Mouse (Mus musculus) T-helper 17 cell (primary cell): ENCODE measurements around the gene Sp6.

Experiments used
- in situ Hi-C, 2 experiments: fragments of 300-600 bp; cut with MboI, MseI; formaldehyde crosslinking; loops; 1 replicate in 1 of 2; 2 replicates in 1 of 2; pipeline ENCODE4 v1.15.1; 2025; ENCODE audit warnings: high pct_unique_total_duplicates in 2 of 2

Gene Sp6

DNA sequence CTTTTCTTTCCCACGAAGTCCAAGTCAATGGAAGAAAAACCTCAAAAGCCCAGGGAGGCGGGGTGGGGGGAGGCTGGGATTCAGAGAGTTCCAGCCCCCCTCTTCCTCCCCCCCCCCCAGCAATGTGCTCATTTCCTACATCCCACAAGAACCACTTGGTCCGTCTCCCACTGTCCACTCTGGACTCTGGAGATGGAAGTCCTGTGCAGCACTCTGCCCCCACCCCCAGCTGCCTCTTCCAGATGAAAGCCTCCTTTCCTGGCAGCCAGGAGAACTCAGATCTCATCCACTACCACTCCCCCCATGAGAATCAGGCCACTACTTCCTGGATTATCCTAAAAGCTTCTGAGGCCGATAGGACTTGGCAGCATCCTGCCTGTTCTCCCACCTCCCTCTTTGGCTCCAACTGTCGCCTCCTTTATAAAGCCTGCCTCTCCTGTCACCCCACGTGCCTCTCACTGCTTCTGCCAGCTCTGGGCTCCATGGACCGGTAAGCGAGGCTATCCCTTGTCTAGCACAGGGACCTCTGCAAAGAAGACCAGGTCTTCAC lies at the start of gene Sp6:
Gene Sp6, plus strand, starts transcription at position 274 of the 550 bp plus-strand sequence.
- in situ Hi-C loops = loop anchor here in 1 of 2 experiments (25.0 kb wide), 1 partner anchor 1574 kb away; the partner anchor contains the start of genes Lrrc3c and Ormdl3

DNA sequence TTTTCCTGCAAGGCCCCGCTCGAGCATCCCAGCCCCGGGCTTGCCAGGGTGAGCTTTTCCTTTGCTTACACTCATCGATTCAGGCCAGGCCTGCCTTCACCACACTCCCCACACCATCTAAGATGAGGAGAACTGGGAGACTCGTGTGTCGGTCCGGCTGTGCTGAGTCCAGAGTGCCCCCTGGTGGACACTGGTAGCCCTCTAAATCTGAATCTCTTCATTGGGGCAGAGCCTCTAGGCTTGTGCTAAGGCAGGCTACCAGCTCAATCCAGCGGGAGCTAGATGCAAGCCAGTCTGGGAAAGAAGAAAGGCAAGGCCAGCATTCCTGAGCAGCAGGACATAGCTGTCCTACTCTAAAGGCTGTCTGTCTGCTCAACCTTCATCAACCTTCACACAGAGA lies 49.6 kb upstream of the Sp6 start:
- in situ Hi-C loops = no loop called here

DNA sequence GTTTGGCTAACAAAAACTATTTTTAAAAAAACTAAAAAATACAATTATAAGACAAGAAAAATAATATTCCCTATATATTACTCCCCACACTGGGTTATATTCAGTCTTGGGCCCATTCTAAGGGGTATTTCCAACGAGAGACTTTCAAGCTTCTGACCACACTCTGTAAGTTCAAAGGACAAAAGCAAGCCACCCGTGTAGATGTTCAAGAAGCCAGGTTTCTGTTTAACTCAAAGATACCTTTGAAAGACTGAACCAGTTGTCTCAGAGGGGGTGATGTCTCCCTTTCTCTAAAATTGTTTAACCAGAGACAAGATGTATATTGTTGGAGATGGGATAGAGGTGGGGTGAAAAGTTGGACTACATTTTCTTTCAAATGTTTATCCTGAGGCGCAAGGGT lies 47.0 kb upstream of the Sp6 start:
- in situ Hi-C loops = no loop called here

DNA sequence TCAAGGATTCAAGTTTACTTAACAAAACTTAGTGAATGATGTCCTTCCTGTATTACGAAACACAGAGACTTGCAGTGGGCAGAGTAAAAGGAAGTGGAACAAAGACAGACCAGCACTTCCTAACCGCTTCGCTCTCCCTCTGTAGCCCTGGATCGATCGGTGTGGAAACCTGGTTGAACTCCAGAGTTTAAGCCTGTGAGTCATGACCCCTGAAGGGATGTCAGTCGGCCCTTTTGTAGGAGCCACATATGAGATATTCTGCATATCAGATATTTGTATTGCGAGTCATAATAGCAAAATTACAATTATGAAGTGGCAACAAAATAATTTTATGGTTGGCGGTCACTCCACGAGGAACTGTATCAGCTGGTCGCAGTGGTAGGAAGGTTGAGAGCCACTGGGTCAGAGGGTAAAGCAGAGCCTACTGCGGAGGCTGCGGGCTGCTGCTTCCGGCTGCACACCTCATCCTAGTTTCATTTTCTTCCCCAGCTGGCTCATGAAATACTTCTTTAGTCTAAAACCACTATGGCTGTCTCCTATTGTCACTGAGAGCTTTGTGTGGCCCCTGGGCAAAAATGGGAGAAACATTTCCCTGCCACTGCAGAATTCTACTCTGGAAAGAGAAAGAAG lies 46.2 kb upstream of the Sp6 start:
- in situ Hi-C loops = no loop called here

DNA sequence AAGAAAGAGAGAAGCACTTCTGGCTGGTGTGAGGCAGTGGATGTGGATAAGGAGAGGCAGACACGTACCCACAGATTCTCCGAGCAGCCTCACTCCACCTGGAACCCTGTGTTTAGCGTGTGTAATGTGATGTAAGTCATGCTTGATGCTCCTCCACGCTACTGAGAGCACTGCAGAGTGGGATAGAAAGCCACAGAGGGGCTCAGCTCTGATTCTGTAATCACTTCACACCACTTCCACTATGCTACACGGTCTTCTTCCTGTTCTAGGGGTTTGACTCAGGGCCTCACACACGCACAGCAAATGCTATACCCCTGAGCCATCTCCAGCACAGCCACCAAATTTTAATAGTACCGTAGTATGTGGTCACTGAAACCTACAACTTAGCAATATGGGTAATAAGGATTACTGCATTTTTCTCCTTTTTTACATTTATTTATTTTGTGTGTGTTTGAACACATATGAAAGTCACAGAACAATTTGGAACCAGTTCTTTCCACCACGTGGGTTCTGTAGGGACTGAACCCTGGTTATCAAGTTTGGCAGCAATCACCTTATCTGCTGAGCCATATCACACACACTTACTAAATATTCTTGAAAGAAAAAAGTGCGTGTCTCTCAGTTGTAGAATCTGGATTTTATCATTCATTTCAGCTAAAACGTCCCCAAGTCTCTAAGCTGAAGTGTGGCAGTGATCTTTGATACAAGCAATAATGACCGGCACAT lies 45.5 kb upstream of the Sp6 start:
- in situ Hi-C loops = no loop called here

DNA sequence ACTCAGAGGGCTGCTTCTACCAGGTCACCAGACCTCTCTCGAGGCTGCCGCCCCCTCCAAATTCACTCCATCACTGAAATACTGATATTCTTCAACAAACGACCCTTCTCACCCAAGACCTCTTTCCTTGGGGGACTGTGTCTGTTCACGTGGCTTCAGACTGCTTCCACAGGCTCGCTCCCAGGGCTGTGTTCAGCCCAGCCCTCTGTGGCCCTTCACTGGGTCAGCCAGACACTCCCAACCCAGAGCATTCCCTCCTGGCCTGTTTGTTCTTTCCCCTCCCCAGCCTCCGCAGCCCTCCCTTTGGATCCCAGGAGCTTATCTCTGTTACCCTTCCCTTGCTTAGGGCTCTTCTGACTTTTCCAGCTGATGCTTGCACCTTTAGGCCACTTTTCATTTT lies 44.7 kb upstream of the Sp6 start:
- in situ Hi-C loops = no loop called here

DNA sequence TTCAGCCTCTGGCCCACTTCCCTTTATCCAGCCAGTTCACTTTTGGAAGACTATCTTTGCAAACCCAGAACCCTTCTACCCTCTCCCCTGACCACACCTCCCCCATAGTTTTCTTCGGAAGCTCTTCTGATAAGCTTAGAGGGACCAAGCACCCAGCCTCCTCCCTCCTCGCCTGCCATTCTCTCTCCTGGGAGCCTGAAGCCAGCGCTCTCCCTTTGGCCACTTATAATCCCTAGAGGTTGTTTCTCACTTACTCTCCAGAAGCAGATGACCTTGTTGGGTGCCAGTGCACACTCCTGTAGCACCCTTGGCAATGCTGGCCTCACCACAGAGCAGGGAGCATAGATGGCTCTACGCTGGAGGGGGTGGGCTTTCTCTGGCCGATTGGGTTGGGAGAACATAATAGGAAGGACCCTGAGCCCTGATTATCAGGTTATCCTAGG lies 43.9 kb upstream of the Sp6 start:
- in situ Hi-C loops = no loop called here

DNA sequence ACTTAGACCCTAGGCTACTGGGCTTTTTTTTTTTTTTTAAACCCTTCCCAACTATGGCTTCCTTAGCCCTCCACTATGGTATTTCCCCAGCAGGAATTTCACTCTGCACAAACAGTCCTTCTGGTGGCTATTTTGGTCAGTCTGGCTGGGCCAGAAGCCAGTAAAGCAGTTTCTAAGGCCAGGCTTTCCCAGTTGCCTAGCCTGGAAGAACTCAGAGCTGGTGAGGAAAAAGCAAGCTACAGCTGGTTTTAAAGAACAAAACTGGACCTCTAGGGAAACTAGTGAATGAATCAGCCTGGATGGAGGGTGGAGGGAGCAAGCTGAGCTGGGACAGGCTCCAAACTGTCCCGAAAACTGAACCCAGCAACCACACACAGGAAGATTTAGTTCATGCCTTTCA lies 43.4 kb upstream of the Sp6 start:
- in situ Hi-C loops = no loop called here

DNA sequence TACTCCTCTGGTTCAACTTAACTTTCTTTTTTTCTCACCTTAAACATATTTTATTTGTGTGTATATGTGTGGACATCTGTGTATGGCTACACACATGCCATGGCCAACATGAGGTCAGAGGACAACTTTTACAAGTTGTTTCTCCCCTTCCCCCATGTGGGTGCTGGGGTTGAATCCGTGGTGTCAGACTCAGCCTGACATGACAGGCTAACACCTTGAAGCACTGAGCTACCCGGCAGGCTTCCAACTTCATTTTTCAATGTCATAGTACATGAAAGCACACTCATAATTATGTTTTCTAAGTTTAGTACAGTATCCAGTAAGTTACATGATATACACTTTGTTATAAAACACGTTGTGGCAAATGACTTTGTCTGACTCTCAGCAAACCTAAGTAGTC lies 42.9 kb upstream of the Sp6 start:
- in situ Hi-C loops = no loop called here

DNA sequence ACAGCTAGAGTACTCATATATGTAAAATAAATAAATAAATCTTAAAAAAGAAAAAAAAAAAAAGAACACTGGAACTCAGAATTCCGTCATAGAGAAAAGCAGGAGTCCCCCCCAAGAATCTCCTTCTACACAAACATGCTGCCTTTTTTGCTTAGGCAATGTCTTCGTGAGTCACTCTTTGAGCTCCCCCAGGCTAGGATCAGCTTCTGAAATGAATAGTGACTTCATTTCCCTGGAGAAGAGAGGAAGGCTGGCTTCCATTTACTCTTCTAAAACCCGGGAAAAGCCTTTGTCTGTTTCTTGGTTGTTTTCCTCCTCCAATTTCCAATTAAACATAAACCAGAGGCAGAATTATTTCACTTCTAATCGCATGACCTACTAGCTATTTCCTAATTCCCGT lies 40.3 kb upstream of the Sp6 start:
- in situ Hi-C loops = no loop called here

DNA sequence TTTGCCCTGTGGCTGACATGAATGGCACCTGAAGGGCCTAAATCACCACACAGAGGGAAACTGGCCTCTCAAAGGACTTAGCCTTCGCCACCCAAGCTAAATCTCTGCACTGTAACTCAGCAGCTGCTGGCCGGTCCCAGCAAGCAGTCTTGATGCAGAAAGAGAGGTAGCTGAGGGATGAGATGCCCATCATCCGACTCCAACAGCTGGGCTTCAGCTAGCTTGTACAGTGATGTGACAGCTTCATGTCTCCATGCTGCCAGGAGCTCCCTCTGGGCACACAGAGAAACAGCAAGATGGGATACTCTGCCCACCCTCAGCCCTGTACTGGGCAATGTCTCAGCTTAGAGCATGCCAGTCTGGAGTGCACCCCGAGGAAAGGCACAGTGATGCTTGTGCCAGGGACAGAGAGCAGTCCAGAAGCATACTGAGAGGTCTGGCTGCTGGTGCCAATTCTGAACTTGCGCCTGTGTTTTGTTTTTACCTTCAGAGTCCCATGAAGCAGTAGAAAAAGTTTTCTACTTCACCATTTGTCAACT lies 39.7 kb upstream of the Sp6 start:
- in situ Hi-C loops = no loop called here

DNA sequence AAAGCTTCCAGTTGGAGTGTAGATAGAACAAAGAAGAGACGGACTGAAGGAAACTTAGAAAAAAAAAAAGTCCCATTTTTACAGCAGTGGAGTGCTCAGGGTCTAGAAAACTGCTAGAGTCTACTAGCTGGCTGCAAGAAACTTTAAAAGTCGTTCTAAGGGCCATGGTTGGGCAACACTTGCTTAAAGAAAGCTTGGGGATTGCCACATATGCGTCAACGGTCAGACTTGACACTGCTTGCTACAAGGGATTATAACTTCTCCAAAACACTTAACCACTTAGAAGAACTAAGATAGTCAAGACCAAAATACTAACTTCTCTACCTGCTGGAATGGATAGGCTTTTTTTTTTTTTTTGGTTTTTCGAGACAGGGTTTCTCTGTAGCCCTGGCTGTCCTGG lies 38.4 kb upstream of the Sp6 start:
- in situ Hi-C loops = no loop called here

DNA sequence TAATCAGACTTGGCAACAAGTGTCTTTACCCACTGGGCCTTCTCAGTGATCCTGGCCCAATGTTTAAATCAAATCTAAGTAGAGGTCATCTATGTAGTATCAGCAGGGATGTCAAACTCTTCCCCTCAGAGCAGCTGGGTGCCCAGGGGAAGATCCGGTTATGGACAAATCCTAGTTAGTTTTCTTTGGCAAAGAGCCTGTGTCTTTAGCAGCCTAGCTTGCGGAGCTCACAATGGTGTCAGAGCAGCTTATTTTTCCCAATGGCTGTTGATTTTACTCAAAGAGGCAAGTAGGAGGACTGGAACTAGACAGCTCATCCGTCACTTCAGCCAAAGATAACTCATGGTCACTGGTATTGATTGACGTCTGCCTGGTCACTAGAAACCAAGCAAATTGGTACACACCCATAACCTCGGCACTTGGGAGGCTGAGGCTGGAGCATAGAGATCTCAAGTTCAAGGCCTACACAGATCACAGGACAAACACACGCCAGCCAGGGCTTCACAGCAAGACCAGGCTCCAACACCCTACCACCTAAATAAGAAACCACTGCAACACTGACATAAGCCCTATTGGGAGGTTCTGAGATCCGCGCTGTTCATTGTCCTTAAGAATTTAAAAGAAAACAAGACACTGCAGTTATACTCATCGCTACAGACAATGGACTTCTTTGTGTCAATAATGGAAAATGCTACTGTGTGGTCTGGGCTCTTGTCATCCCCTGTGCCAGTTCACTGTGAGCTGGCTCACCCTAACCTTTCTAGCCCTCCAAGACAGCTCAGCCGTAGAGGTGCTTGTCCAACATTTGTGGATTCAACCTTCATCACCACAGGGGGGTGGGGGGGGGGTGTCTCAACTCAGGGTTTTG lies 37.4 kb upstream of the Sp6 start:
- in situ Hi-C loops = no loop called here

DNA sequence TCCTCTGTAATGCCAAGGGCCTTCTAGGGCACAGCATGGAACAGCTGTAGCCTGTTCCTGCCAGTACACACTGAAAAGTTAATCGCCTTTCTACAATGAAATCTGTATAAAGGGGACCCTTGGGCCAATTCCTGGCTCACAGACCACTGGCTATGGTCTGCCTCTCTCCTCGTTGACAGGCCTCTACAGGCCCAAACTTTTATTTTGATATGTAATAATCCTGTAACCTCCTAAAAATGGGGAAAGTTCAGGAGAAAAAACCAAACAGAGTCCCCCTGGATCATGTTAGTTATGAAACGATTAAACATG lies 36.9 kb upstream of the Sp6 start:
- in situ Hi-C loops = no loop called here

DNA sequence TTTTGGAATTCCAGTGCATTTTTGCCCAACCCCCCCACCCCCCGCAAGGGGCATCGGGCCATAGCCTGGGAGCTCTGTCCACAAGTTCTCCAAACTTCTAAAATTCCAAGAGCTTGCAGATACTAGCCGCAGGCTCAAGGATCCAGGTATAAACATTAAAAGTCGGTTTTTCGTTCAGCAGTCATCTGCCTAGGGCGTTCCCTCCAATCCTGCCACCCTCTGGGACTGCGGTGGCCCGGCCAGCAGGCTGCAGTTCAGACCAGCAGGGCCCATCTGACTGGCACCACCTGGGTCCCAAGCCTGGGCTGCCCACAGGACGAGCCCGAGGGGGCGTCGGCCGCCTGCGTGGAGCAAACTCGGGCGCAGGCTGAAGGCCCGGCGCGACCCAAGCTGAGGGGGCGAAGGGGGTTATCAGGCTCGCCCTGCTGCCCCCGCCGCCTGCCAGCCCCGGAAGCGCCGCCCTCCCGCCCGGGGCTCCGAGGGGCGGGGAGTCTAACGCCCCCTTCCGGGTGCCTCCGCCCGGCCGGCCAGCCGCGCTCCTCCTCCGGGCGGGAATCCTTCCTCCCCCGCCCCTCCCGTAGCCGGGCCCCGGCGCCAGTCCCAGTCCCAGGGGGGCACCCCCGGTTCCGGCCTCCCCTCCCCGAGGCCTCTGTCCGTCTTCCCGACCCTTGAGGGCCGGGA lies 36.1 kb upstream of the Sp6 start:
- in situ Hi-C loops = no loop called here

DNA sequence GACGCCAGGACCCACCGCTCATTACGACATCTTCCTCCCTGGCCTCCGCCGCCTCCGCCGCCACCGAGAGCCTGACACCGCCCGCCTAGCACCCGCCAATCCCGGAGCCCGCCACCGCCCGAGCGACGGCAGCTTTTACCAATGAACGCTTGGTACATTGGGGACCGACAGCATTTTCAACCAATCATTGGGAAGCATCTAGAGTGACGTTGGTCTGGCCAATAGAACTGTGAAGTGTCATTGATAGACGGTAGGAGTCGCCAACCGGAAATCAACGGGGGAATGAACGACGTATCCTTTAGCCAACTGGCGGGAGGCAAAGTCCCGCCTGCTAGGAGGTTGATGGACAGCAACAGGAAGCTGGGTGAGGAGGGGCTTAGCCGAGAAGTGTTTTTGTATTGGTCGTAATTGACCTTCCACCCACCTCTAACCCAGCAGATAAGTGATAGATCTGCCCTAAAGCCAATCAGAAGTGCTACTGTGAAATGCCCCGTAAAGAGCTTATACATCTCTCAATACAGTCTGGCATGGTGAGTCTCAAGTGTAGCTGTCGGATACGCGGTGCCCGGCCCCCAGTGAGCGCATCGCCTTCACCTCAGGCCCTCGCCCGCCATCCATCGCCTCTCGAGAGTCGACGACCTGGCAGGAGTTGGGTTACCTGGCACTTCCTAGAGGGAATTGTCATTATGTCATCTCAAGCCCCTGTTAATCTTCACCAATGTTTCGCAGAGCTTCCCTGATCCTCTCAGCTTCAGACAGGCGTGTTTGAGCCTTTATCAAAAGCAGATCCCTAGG lies 35.4 kb upstream of the Sp6 start:
- in situ Hi-C loops = no loop called here

DNA sequence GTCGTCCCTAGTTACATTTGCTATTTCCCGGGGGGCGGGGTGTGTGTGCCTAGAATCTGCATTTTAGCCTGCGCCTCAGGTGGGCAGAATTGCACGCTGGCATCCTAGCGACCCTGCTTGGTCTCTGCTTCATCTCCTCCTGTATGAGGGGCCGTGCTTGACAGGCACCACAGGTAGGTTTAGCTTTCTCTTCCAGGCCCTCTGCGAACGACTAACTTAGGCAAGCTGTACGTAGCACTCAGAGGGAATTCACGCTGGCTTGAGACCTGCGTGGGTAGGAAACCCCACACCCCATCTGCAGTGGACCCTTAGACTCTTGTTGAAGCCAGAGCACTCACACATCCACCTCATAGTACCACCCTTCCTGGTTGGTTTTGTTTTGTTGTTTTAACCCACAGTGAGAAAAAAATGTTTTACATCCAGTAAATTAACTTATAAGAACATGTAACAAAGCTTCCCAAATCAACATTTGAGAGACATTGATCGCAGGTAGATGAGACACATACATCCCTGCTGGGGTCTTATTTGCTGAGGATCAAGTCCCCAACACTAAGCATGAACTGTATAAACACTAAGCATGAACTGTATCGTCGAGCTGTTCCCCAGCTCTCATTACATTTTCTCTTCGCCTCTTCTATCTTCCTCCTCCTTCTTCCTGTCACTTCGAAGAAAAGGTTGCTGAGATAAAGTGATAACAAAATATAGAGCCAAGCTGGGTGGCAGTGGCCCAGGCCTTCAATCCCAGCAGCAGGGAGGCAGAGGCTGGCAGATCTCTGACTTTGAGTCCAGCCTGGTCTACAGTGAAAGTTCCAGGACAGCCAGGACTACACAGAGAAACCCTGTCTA lies 34.6 kb upstream of the Sp6 start:
- in situ Hi-C loops = no loop called here

DNA sequence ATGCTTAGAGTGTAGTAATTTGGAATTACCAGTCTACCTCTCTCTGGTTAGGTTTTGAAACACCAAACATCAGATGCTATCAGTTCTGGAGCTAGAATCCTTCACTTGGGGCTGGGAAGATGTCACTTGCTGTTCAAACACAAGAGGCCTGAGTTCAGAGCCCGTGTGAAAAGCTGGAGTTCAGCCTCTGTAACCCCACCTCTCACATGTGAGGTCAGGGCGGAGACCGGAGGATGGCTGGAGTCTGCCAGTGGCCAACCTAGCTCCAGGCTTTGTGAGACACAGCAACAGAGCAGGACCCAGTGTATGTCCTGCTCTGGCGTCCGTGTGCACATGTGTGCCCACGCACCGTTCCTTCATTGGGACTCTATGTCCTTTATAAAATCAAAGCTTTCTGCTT lies 33.9 kb upstream of the Sp6 start:
- in situ Hi-C loops = no loop called here

DNA sequence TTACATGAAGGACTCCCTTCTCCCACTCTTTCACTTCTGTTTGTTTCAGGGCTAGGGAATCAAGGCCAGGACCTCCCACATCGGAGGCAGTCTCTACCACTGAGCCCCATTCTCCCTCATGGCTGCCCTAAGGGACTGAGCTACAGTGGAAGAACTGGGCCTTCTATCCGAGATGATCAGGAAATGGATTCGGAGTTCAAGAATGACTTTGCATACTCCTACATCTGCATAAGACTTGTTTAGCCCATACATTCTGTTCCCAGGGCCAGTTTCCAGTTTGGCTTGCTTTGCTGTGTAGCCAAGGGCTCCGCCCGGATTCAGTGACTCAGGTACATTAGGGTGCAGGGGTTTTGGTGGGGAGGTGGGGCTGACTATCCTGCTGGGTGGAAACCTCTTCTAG lies 33.2 kb upstream of the Sp6 start:
- in situ Hi-C loops = loop anchor here in 1 of 2 experiments (5.0 kb wide), 1 partner anchor 42 kb away; no protein-coding TSS in a partner anchor

DNA sequence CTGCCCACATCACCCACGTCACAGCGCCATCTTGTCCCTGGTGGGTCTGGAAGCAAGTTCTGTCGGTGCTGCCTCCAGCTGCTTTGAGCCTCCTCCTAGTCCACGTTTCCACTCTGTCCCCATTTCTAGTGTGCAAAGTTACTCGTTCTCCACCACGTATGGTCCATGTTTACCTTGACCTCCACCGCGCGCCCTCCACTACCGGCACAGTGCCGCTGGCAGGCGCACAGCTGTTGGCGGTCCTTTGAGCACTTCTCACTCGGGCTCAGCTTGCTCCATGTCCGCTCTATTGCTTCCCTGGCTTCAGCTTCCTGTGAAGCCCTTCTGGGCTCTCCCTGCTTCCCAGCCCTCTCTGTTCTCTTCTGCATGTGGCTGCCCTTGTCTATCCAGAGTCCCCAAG lies 31.7 kb upstream of the Sp6 start:
- in situ Hi-C loops = loop anchor here in 1 of 2 experiments (5.0 kb wide), 1 partner anchor 41 kb away; no protein-coding TSS in a partner anchor
